Mouse (Mus musculus) limb, embryonic 15.5 days (tissue): ENCODE measurements at regions not wholly inside any gene's neighbourhood (a gene's known extent, or its start where the extent isn't known, plus 50 kb on each side); places are given as distances from the start of the nearest gene placed in this dataset.

Source experiments
- ATAC-seq: fragments of 200-750 bp; cut with Nextera tagmentation; 2 replicates; pipeline ENCODE4 v1.8.0; 2017; ENCODE audit warnings: low read depth, moderate TSS enrichment; ENCODE audit not compliant: insufficient number of reproducible peaks, low FRiP score, low TSS enrichment
- H3K27ac ChIP-seq: fragments of 300-500 bp; sonication (generic); 2 replicates; pipeline ENCODE4 v1.5.1; 2015; ENCODE audit warnings: moderate library complexity, mild to moderate bottlenecking, inconsistent platforms
- H3K27me3 ChIP-seq: fragments of 300-500 bp; sonication (generic); 2 replicates; pipeline ENCODE4 v1.6.1; 2015; ENCODE audit warnings: inconsistent platforms
- H3K36me3 ChIP-seq: fragments of 300-500 bp; sonication (generic); 2 replicates; pipeline ENCODE4 v1.6.1; 2015; ENCODE audit warnings: inconsistent platforms
- H3K4me1 ChIP-seq: fragments of 300-500 bp; sonication (generic); 2 replicates; pipeline ENCODE4 v1.6.1; 2015; ENCODE audit warnings: inconsistent platforms
- H3K4me2 ChIP-seq: fragments of 300-500 bp; sonication (generic); 2 replicates; pipeline ENCODE4 v1.6.1; 2015; ENCODE audit warnings: mild to moderate bottlenecking, inconsistent platforms
- H3K4me3 ChIP-seq: fragments of 300-500 bp; sonication (generic); 2 replicates; pipeline ENCODE4 v1.5.1; 2015; ENCODE audit warnings: mild to moderate bottlenecking, inconsistent platforms
- H3K9ac ChIP-seq: fragments of 300-500 bp; sonication (generic); 2 replicates; pipeline ENCODE4 v1.6.1; 2015; ENCODE audit warnings: inconsistent platforms
- H3K9me3 ChIP-seq: fragments of 300-500 bp; sonication (generic); 2 replicates; pipeline ENCODE4 v1.6.1; 2016; ENCODE audit warnings: inconsistent platforms
- WGBS: fragments of 180-500 bp; shearing (Covaris S2); methylation state at CpG from one replicate; pipeline ENCODE4 v1.1.7; 2015; 5-methylcytosine and 5-hydroxymethylcytosine counted together

GRCm38 (mm10) chr12:52368034-52368433 is 135.7 kb upstream of the Arhgap5 start:
- Histone ChIP-seq H3K4me3 (no peak overlapping the region), H3K9ac (no peak overlapping the region), H3K4me2 (no peak overlapping the region), H3K36me3 (no peaks in the 10 kb centered on the region), H3K4me1 (peaks cover 14% of the 10 kb centered on the region), H3K27ac (no peak overlapping the region), H3K9me3 (no peaks in the 10 kb centered on the region), H3K27me3 (no peaks in the 10 kb centered on the region; the same call in 1 of the 2 replicates)
- no peak for ATAC-seq
- 48% methylated on average over 6 of the region's 6 CpGs for WGBS

- H3K4me2 ChIP-seq = no peak overlapping the region
- H3K4me3 ChIP-seq = no peak overlapping the region
- no peak for ATAC-seq
- H3K9me3 ChIP-seq = no peaks in the 10 kb centered on the region
- no peak overlapping the region for H3K27ac ChIP-seq
- WGBS = 66% methylated on average over 4 of the region's 4 CpGs
- H3K27me3 ChIP-seq = no peaks in the 10 kb centered on the region; the same call in 1 of the 2 replicates
- no peaks in the 10 kb centered on the region for H3K36me3 ChIP-seq
- H3K4me1 ChIP-seq = peaks cover 14% of the 10 kb centered on the region
- H3K9ac ChIP-seq = no peak overlapping the region
Measured at GRCm38 (mm10) chr12:52368466-52368865, 135.3 kb upstream of the Arhgap5 start.

GRCm38 (mm10) chr12:52370153-52370710 is 133.5 kb upstream of the Arhgap5 start:
- Histone ChIP-seq H3K4me3 (no peak overlapping the region), H3K27ac (no peak overlapping the region), H3K9ac (no peak overlapping the region), H3K36me3 (no peaks in the 10 kb centered on the region), H3K27me3 (no peaks in the 10 kb centered on the region; the same call in 1 of the 2 replicates), H3K4me1 (peaks cover 14% of the 10 kb centered on the region), H3K9me3 (no peaks in the 10 kb centered on the region), H3K4me2 (no peak overlapping the region)
- no peak for ATAC-seq
- 28% methylated on average over 12 of the region's 12 CpGs for WGBS

- 44% methylated on average over 4 of the region's 4 CpGs for WGBS
- Histone ChIP-seq H3K36me3 (no peaks in the 10 kb centered on the region), H3K4me1 (peaks cover 10% of the 10 kb centered on the region), H3K9me3 (no peaks in the 10 kb centered on the region), H3K4me3 (no peak overlapping the region), H3K4me2 (no peak overlapping the region), H3K27ac (no peak overlapping the region), H3K27me3 (no peaks in the 10 kb centered on the region), H3K9ac (no peak overlapping the region)
- no peak for ATAC-seq
Measured at GRCm38 (mm10) chr12:52375116-52375515, 128.7 kb upstream of the Arhgap5 start.

- no peak overlapping the region for H3K27ac ChIP-seq
- peaks cover 20% of the 10 kb centered on the region for H3K4me1 ChIP-seq
- H3K27me3 ChIP-seq = no peaks in the 10 kb centered on the region
- H3K36me3 ChIP-seq = no peaks in the 10 kb centered on the region
- WGBS = 74% methylated on average over 10 of the region's 10 CpGs
- no peaks in the 10 kb centered on the region for H3K9me3 ChIP-seq
- no peak overlapping the region for H3K4me2 ChIP-seq
- H3K9ac ChIP-seq = no peak overlapping the region
- H3K4me3 ChIP-seq = no peak overlapping the region
- no peak for ATAC-seq
Measured at GRCm38 (mm10) chr12:52376692-52377462, 126.9 kb upstream of the Arhgap5 start.

- Histone ChIP-seq H3K9me3 (no peaks in the 10 kb centered on the region), H3K4me2 (no peak overlapping the region), H3K9ac (no peak overlapping the region), H3K4me1 (peaks cover 26% of the 10 kb centered on the region), H3K27me3 (no peaks in the 10 kb centered on the region), H3K27ac (no peak overlapping the region), H3K36me3 (no peaks in the 10 kb centered on the region), H3K4me3 (no peak overlapping the region)
- no peak for ATAC-seq
- WGBS = 85% methylated on average over 2 of the region's 2 CpGs
Measured at GRCm38 (mm10) chr12:52377463-52377848, 126.3 kb upstream of the Arhgap5 start.

- WGBS = 88% methylated on average over 4 of the region's 4 CpGs
- no peak for ATAC-seq
- no peak overlapping the region for H3K27ac ChIP-seq
Measured at GRCm38 (mm10) chr12:52379245-52379644, 124.5 kb upstream of the Arhgap5 start.

GRCm38 (mm10) chr12:52379960-52380359 is 123.8 kb upstream of the Arhgap5 start:
- ATAC-seq = no peak
- Histone ChIP-seq H3K4me1 (peaks cover 41% of the 10 kb centered on the region), H3K27me3 (no peaks in the 10 kb centered on the region), H3K36me3 (no peaks in the 10 kb centered on the region), H3K9me3 (no peaks in the 10 kb centered on the region), H3K4me3 (no peak overlapping the region), H3K9ac (no peak overlapping the region), H3K27ac (no peak overlapping the region), H3K4me2 (no peak overlapping the region)
- WGBS = 46% methylated on average over 5 of the region's 5 CpGs

More at GRCm38 (mm10) chr12:52379245-52379644, 124.5 kb upstream of the Arhgap5 start:
- no peaks in the 10 kb centered on the region for H3K36me3 ChIP-seq
- H3K4me3 ChIP-seq = no peak overlapping the region
- no peaks in the 10 kb centered on the region for H3K9me3 ChIP-seq
- H3K4me2 ChIP-seq = no peak overlapping the region
- no peak overlapping the region for H3K9ac ChIP-seq
- no peaks in the 10 kb centered on the region for H3K27me3 ChIP-seq
- peaks cover 37% of the 10 kb centered on the region for H3K4me1 ChIP-seq

- no peak overlapping the region for H3K4me3 ChIP-seq
- H3K4me1 ChIP-seq = peaks cover 41% of the 10 kb centered on the region
- peak overlapping the region; percentile 81 for H3K27ac ChIP-seq
- H3K9me3 ChIP-seq = no peaks in the 10 kb centered on the region
- peak; percentile 74; the same call in 1 of the 2 replicates for ATAC-seq
- no peak overlapping the region; the same call in 1 of the 2 replicates for H3K9ac ChIP-seq
- no peak overlapping the region for H3K4me2 ChIP-seq
- 28% methylated on average over 18 of the region's 18 CpGs for WGBS
- no peaks in the 10 kb centered on the region for H3K27me3 ChIP-seq
- no peaks in the 10 kb centered on the region for H3K36me3 ChIP-seq
Measured at GRCm38 (mm10) chr12:52381161-52381967, 122.4 kb upstream of the Arhgap5 start.

GRCm38 (mm10) chr12:52381968-52382325 is 121.8 kb upstream of the Arhgap5 start:
- WGBS = 100% methylated on average over 1 of the region's 1 CpGs
- H3K4me2 ChIP-seq = no peak overlapping the region
- peaks cover 41% of the 10 kb centered on the region for H3K4me1 ChIP-seq
- H3K9ac ChIP-seq = no peak overlapping the region; the same call in 1 of the 2 replicates
- peak overlapping the region; percentile 81 for H3K27ac ChIP-seq
- H3K27me3 ChIP-seq = no peaks in the 10 kb centered on the region
- no peak overlapping the region for H3K4me3 ChIP-seq
- no peak for ATAC-seq
- no peaks in the 10 kb centered on the region for H3K9me3 ChIP-seq
- no peaks in the 10 kb centered on the region for H3K36me3 ChIP-seq

GRCm38 (mm10) chr12:52382832-52383580 is 120.8 kb upstream of the Arhgap5 start:
- Histone ChIP-seq H3K9me3 (no peaks in the 10 kb centered on the region), H3K27me3 (no peaks in the 10 kb centered on the region), H3K9ac (no peak overlapping the region), H3K4me2 (no peak overlapping the region), H3K27ac (0 out of 2 replicates have a peak overlapping the region, but pooled peaks have one; percentile 81), H3K4me1 (peaks cover 41% of the 10 kb centered on the region), H3K4me3 (no peak overlapping the region), H3K36me3 (no peaks in the 10 kb centered on the region)
- 6% methylated on average over 6 of the region's 7 CpGs for WGBS
- no peak for ATAC-seq
